Mouse (Mus musculus) kidney, postnatal 4 days (tissue): Measurements from ENCODE around the gene Unc119b.
"Not testable (repeated sequence)": the region's sequence is repeated elsewhere in the genome, so short reads cannot be mapped to it uniquely, and the experiment has no call there.

Experiments used
- DNase-seq, 2 experiments: peaks; one replicate each; pipeline ENCODE4 v3.0.0; 2021; ENCODE audit warnings: mixed read lengths in 2 of 2

The Unc119b gene

GRCm38 (mm10) chr5:115129328-115129727 lies 5.4 kb downstream of the Unc119b start:
- no peak for DNase-seq

DNA sequence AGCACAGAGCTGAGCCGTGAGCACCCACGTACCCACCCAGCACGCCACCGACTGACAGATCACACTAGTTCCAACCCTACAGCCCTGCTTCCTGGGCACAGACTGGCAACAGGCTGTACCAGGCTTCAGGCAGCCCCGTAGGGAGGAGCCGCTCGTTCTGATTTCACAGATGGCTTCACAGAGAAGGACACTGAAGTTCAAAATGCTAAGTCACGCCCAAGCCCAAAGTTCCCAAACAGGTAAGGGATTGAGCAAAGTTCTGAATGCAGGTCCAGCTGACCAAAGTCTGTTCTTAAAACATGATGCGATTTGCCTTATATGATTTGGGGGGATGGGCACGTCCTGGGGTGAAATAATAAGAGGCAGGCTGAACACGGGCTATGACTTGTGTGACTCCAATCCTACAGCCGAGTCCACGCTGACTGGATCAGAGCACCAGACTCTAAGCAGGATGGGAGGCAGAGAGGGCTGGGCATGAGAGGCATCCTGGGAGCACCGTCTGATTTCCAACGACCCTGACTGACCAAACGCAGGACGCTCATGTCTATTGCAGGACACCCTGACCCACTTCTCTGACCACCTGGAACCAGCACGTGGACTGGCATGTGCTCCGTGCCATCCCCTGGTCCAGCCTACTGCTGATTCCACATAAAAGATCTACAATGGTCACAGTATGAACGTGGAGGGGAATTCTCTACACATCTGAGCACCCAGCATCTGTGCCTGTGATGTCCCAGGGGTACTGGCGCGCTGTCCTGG lies 7.2 kb downstream of the Unc119b start:
- peak in 1 of 2 experiments; percentile 47 for DNase-seq

GRCm38 (mm10) chr5:115126578-115127312 lies 8.0 kb downstream of the Unc119b start:
- DNase-seq, result no peak

GRCm38 (mm10) chr5:115125211-115125871 lies 9.4 kb downstream of the Unc119b start:
- peak; percentile 90 to 93 for DNase-seq

GRCm38 (mm10) chr5:115124690-115125089 lies 10.1 kb downstream of the Unc119b start:
- DNase-seq, result no peak

GRCm38 (mm10) chr5:115120978-115121377 lies 13.8 kb downstream of the Unc119b start:
- no peak for DNase-seq

- peak; percentile 87 to 93 for DNase-seq
These were observed 15.7 kb downstream of the Unc119b start, which contains the start of gene Acads for GRCm38 (mm10) chr5:115118961-115119570. TSS of gene Acads (minus strand) at chr5:115119346.

DNA sequence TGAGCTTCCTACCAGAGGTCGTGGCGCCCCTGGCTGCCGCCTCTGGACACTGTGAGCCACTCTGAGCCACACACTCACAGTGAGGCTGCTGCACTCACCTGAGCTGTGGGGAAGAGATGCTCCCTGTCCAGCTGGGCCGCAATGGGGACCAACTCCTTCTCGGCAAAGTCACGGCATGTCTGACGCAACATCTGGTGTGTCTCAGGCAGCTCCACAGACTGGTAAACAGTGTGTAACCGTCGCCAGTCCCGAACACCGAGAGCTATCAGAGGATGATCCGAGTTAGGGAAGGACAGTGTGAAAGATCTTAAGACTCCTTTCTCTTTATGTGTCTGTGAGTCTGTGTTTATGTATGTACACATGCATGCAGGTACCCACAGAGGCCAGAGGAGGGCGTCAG lies 17.3 kb downstream of the Unc119b start:
- no peak for DNase-seq

- DNase-seq, result no peak
These were observed 18.3 kb downstream of the Unc119b start for GRCm38 (mm10) chr5:115116426-115116825.

GRCm38 (mm10) chr5:115114501-115114900 lies 20.3 kb downstream of the Unc119b start:
- DNase-seq, result no peak

- no peak for DNase-seq
These were observed 21.5 kb downstream of the Unc119b start for GRCm38 (mm10) chr5:115113244-115113643.

DNA sequence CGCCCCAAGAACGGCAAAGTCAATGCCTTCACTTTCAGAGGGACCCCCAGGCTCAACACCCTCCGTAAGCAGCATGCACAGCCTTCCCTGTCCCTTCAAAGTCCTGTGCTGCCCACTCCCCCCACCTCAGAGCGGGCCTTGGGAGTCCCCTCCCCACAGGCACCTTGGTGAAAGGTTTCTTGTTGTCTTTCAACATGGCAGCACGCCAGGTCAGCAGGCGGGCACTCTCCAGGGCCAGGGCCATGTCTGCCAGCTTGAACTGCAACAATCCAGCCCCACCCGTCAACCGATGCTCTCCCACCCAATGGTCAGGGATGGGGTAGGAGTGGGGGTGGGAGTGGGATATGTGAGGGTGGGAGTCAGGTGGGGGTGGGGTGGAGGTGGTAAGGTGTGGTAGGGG lies 23.6 kb downstream of the Unc119b start:
- DNase-seq, result no peak

DNA sequence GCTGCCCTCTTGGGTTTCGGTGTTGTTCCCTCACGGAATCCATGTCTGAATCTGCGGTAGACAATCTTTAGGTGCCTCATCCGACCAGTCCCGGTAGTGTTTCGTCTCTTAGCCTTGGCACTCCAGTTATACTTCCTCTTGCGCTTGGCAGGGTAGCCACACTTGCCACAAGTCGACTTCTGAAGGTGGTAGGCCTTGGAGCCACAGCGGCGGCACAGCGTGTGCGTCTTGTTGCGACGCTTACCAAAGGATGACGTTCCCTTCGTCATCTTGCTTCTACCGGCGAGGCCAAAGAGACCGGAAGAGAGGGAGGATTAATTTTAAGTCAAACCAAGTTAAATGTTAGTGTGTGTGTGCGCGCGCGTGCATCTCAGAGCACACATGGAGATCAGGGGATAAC lies 31.5 kb downstream of the Unc119b start:
- DNase-seq, result not testable (repeated sequence)

GRCm38 (mm10) chr5:115102231-115102630 lies 32.5 kb downstream of the Unc119b start:
- DNase-seq, result no peak

GRCm38 (mm10) chr5:115100473-115100872 lies 34.3 kb downstream of the Unc119b start:
- no peak for DNase-seq

DNA sequence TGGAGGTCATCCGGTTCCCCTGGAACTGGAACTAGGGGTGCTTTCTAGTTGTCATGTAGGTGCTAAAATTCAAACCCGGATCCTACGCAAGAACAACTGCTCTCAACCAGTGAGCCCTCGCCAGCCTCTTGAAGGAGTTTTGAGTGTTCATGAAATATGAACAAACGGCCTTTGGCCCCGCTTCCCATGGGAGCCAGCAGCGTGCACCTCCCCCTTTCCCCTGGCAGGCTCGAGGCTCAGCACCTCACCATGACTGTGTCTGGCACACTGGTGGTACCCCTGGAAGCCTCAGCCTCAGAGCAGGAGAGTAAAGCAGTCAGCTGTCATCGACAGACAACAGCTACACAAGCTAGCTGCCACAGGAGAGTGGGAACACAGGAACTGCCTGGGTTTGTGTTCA lies 34.8 kb downstream of the Unc119b start:
- no peak for DNase-seq

GRCm38 (mm10) chr5:115099530-115099929 lies 35.2 kb downstream of the Unc119b start:
- DNase-seq, result no peak

GRCm38 (mm10) chr5:115098195-115098594 lies 36.6 kb downstream of the Unc119b start, which contains the start of gene Gm10401:
TSS of gene Gm10401 (minus strand) at chr5:115098295.
- no peak for DNase-seq

- DNase-seq, result no peak
These were observed 43.0 kb downstream of the Unc119b start for GRCm38 (mm10) chr5:115091776-115092175.

GRCm38 (mm10) chr5:115091015-115091414 lies 43.8 kb downstream of the Unc119b start:
- DNase-seq, result no peak

- no peak for DNase-seq
These were observed 45.0 kb downstream of the Unc119b start for GRCm38 (mm10) chr5:115089592-115090268.

GRCm38 (mm10) chr5:115085675-115086074 lies 49.1 kb downstream of the Unc119b start:
- no peak for DNase-seq
